Mouse (Mus musculus): ENCODE measurements around the gene Tbxa2r. TPM values are rescaled to one million over a fixed set of nuclear protein-coding genes. Genes with fewer than 3 reads are reported as not detected.

The Tbxa2r gene
- total and polyA plus RNA-seq, 2 experiments from 2014 or later: 2.6 to 4.3 TPM

- H3K4me3 ChIP-seq (ENCODE audit: low read length): no peak overlapping the region
- ATAC-seq (no peak), DNase-seq (ENCODE audit: low spot score) (peak; percentile 44)
- H3K9ac ChIP-seq (replicated peaks; ENCODE audit: low read length): no peak overlapping the region
- peaks cover 6% of the 10 kb centered on the region; the same call in 1 of the 2 replicates for H3K27me3 ChIP-seq (ENCODE audit: insufficient read depth, low read length)
- no peaks in the 10 kb centered on the region for H3K9me3 ChIP-seq (ENCODE audit: low read length)
- no peak overlapping the region for H3K27ac ChIP-seq
- H3K4me2 ChIP-seq (ENCODE audit: low read depth, low read length): no peak overlapping the region
- H3K36me3 ChIP-seq (ENCODE audit: insufficient read depth, low read length): no peaks in the 10 kb centered on the region
- WGBS: 68% methylated on average over 8 of the region's 8 CpGs
- peak; percentile 87 for TF ChIP-seq CTCF (IDR thresholded peaks at IDR 0.05; ENCODE audit: low read depth)
- H3K4me1 ChIP-seq (ENCODE audit: insufficient read depth, low read length): 0 out of 2 replicates have a peak, but pooled peaks cover 2% of the 10 kb centered on the region
Observed at GRCm38 (mm10) chr10:81287513-81288157, 40.9 kb upstream of the Tbxa2r start.

- Histone ChIP-seq H3K27ac (no peak overlapping the region), H3K27me3 (ENCODE audit: insufficient read depth, low read length) (peaks cover 6% of the 10 kb centered on the region; the same call in 1 of the 2 replicates), H3K9ac (replicated peaks; ENCODE audit: low read length) (no peak overlapping the region), H3K4me3 (ENCODE audit: low read length) (no peak overlapping the region), H3K9me3 (ENCODE audit: low read length) (no peaks in the 10 kb centered on the region), H3K4me1 (ENCODE audit: insufficient read depth, low read length) (0 out of 2 replicates have a peak, but pooled peaks cover 2% of the 10 kb centered on the region), H3K4me2 (ENCODE audit: low read depth, low read length) (no peak overlapping the region), H3K36me3 (ENCODE audit: insufficient read depth, low read length) (no peaks in the 10 kb centered on the region)
- DNase-seq (ENCODE audit: low spot score) (peak; percentile 38), ATAC-seq (no peak)
- peak; percentile 66 for TF ChIP-seq CTCF (IDR thresholded peaks at IDR 0.05; ENCODE audit: low read depth)
- WGBS: 41% methylated on average over 6 of the region's 6 CpGs
Observed at GRCm38 (mm10) chr10:81288601-81289000, 39.9 kb upstream of the Tbxa2r start.

- H3K27me3 ChIP-seq (ENCODE audit: insufficient read depth, low read length): peaks cover 6% of the 10 kb centered on the region; the same call in 1 of the 2 replicates
- no peak overlapping the region for H3K4me3 ChIP-seq (ENCODE audit: low read length)
- ATAC-seq: no peak
- H3K9ac ChIP-seq (replicated peaks; ENCODE audit: low read length): no peak overlapping the region
- H3K4me2 ChIP-seq (ENCODE audit: low read depth, low read length): no peak overlapping the region
- H3K36me3 ChIP-seq (ENCODE audit: insufficient read depth, low read length): no peaks in the 10 kb centered on the region
- 3% methylated on average over 7 of the region's 7 CpGs for WGBS
- no peak overlapping the region for H3K27ac ChIP-seq
- peaks cover 8% of the 10 kb centered on the region; the same call in 1 of the 2 replicates for H3K4me1 ChIP-seq (ENCODE audit: insufficient read depth, low read length)
- TF ChIP-seq CTCF (IDR thresholded peaks at IDR 0.05; ENCODE audit: low read depth): peak; percentile 96
- no peaks in the 10 kb centered on the region for H3K9me3 ChIP-seq (ENCODE audit: low read length)
- peak; percentile 77 for DNase-seq (ENCODE audit: low spot score)
Observed at GRCm38 (mm10) chr10:81289278-81289677, 39.3 kb upstream of the Tbxa2r start.

- Histone ChIP-seq H3K9ac (replicated peaks; ENCODE audit: low read length) (no peak overlapping the region), H3K4me1 (ENCODE audit: insufficient read depth, low read length) (peaks cover 14% of the 10 kb centered on the region; the same call in 1 of the 2 replicates), H3K4me2 (ENCODE audit: low read depth, low read length) (no peak overlapping the region), H3K27ac (no peak overlapping the region), H3K4me3 (ENCODE audit: low read length) (no peak overlapping the region), H3K27me3 (ENCODE audit: insufficient read depth, low read length) (peaks cover 4% of the 10 kb centered on the region; the same call in 1 of the 2 replicates), H3K9me3 (ENCODE audit: low read length) (no peaks in the 10 kb centered on the region), H3K36me3 (ENCODE audit: insufficient read depth, low read length) (no peaks in the 10 kb centered on the region)
- ATAC-seq (no peak), DNase-seq (ENCODE audit: low spot score) (no peak)
- no peak for TF ChIP-seq CTCF (IDR thresholded peaks at IDR 0.05; ENCODE audit: low read depth)
- 58% methylated on average over 14 of the region's 14 CpGs for WGBS
Observed at GRCm38 (mm10) chr10:81289811-81290210, 38.7 kb upstream of the Tbxa2r start.

GRCm38 (mm10) chr10:81290698-81291460 is 37.7 kb upstream of the Tbxa2r start:
- no peak overlapping the region for H3K4me3 ChIP-seq (ENCODE audit: low read length)
- H3K36me3 ChIP-seq (ENCODE audit: insufficient read depth, low read length): no peaks in the 10 kb centered on the region
- peak; percentile 12 for DNase-seq (ENCODE audit: low spot score)
- H3K4me1 ChIP-seq (ENCODE audit: insufficient read depth, low read length): peaks cover 17% of the 10 kb centered on the region; the same call in 1 of the 2 replicates
- 17% methylated on average over 24 of the region's 24 CpGs for WGBS
- H3K9me3 ChIP-seq (ENCODE audit: low read length): no peaks in the 10 kb centered on the region
- H3K9ac ChIP-seq (replicated peaks; ENCODE audit: low read length): no peak overlapping the region
- H3K4me2 ChIP-seq (ENCODE audit: low read depth, low read length): peak overlapping the region; percentile 2; the same call in 1 of the 2 replicates
- H3K27me3 ChIP-seq (ENCODE audit: insufficient read depth, low read length): no peaks in the 10 kb centered on the region
- no peak for TF ChIP-seq CTCF (IDR thresholded peaks at IDR 0.05; ENCODE audit: low read depth)
- ATAC-seq: no peak
- 0 out of 2 replicates have a peak overlapping the region, but pooled peaks have one; percentile 0 for H3K27ac ChIP-seq

- no peak within 1 kb of the TSS for H3K9ac ChIP-seq (replicated peaks; ENCODE audit: low read length)
- no peak within 1 kb of the TSS for H3K4me3 ChIP-seq (ENCODE audit: low read length)
- H3K9me3 ChIP-seq (ENCODE audit: low read length): no peaks in the 10 kb centered on the region
- DNase-seq (ENCODE audit: low spot score): no peak
- 77% methylated on average over 9 of the region's 9 CpGs for WGBS
- ATAC-seq: no peak
- no peak for TF ChIP-seq CTCF (IDR thresholded peaks at IDR 0.05; ENCODE audit: low read depth)
- no peaks in the 10 kb centered on the region for H3K36me3 ChIP-seq (ENCODE audit: insufficient read depth, low read length)
- H3K27ac ChIP-seq: 0 out of 2 replicates have a peak within 1 kb of the TSS, but pooled peaks have one; percentile 0
- H3K4me1 ChIP-seq (ENCODE audit: insufficient read depth, low read length): peaks cover 15% of the 10 kb centered on the region; the same call in 1 of the 2 replicates
- H3K4me2 ChIP-seq (ENCODE audit: low read depth, low read length): peak within 1 kb of the TSS; percentile 2; the same call in 1 of the 2 replicates
- no peaks in the 10 kb centered on the region for H3K27me3 ChIP-seq (ENCODE audit: insufficient read depth, low read length)
Observed at GRCm38 (mm10) chr10:81291511-81292104, 36.9 kb upstream of the Tbxa2r start, which contains the start of gene Tjp3. Gene Tjp3 (minus strand): TSS chr10:81291581.
